ENCODE assay signal across 8 mouse cellular contexts in genomic region chr17:27565163-27565941, GRCm38 (mm10). TPM values are rescaled to one million over a fixed set of nuclear protein-coding genes. Genes with fewer than 3 reads are reported as not detected.
DNase-seq lines count a peak whose midpoint lies in the region; ATAC-seq and TF ChIP-seq lines count a peak whose summit lies in the region.

Gene AI413582 (minus strand): TSS chr17:27565756.

- ATAC-seq in embryonic facial prominence, embryonic 14.5 days (ENCODE audit: low read depth) = peak; percentile 93
- peak; percentile 90 for ATAC-seq in limb, embryonic 13.5 days (ENCODE audit: low FRiP score, low read depth)
- peak; percentile 96 for ATAC-seq in midbrain, embryonic 15.5 days (replicated peaks)

- peak; percentile 83 for TF ChIP-seq POLR2A in bone marrow, adult 2 months (IDR thresholded peaks at IDR 0.05; ENCODE audit: borderline replicate concordance, control insufficient read depth, low read depth, low read length)

- peak within 1 kb of the TSS; percentile 69 for H3K27ac ChIP-seq in bone marrow, adult 2 months (ENCODE audit: control insufficient read depth, insufficient read depth, low read depth, low read length, poor library complexity)
- 0 out of 2 replicates have a peak within 1 kb of the TSS, but pooled peaks have one; percentile 33 for H3K27ac ChIP-seq in embryonic facial prominence, embryonic 14.5 days (replicated peaks; ENCODE audit: low read depth, low read length)
- H3K27ac ChIP-seq in limb, embryonic 13.5 days = peak within 1 kb of the TSS; percentile 15; the same call in 1 of the 2 replicates
- H3K27ac ChIP-seq in midbrain, embryonic 15.5 days = peak within 1 kb of the TSS; percentile 71

- no peaks in the 10 kb centered on the region for H3K27me3 ChIP-seq in embryonic facial prominence, embryonic 14.5 days (replicated peaks; ENCODE audit: control insufficient read depth, insufficient read depth, low read length)
- H3K27me3 ChIP-seq in limb, embryonic 13.5 days = no peaks in the 10 kb centered on the region
- H3K27me3 ChIP-seq in midbrain, embryonic 15.5 days (replicated peaks) = no peaks in the 10 kb centered on the region

- TF ChIP-seq CTCF in bone marrow, adult 2 months (IDR thresholded peaks at IDR 0.05; ENCODE audit: control insufficient read depth, insufficient read depth, low read length) = peak; percentile 83

- no peaks in the 10 kb centered on the region for H3K9me3 ChIP-seq in embryonic facial prominence, embryonic 14.5 days (ENCODE audit: control insufficient read depth, low read length)
- H3K9me3 ChIP-seq in limb, embryonic 13.5 days = no peaks in the 10 kb centered on the region
- H3K9me3 ChIP-seq in midbrain, embryonic 15.5 days = no peaks in the 10 kb centered on the region

- peaks cover 17% of the 10 kb centered on the region; the same call in 1 of the 2 replicates for H3K36me3 ChIP-seq in embryonic facial prominence, embryonic 14.5 days (ENCODE audit: control insufficient read depth, insufficient read depth, low read length)
- H3K36me3 ChIP-seq in limb, embryonic 13.5 days = peaks cover 23% of the 10 kb centered on the region
- no peaks in the 10 kb centered on the region for H3K36me3 ChIP-seq in midbrain, embryonic 15.5 days (replicated peaks)

- H3K4me1 ChIP-seq in bone marrow, adult 2 months (ENCODE audit: control insufficient read depth, insufficient read depth, low read length) = peaks cover 11% of the 10 kb centered on the region
- H3K4me1 ChIP-seq in embryonic facial prominence, embryonic 14.5 days (ENCODE audit: control insufficient read depth, insufficient read depth, low read length) = peaks cover 3% of the 10 kb centered on the region; the same call in 1 of the 2 replicates
- peaks cover 28% of the 10 kb centered on the region for H3K4me1 ChIP-seq in limb, embryonic 13.5 days
- peaks cover 31% of the 10 kb centered on the region for H3K4me1 ChIP-seq in midbrain, embryonic 15.5 days

- peak within 1 kb of the TSS; percentile 72 for H3K9ac ChIP-seq in embryonic facial prominence, embryonic 14.5 days (ENCODE audit: low read depth, low read length)
- H3K9ac ChIP-seq in limb, embryonic 13.5 days = peak within 1 kb of the TSS; percentile 75
- peak within 1 kb of the TSS; percentile 73 for H3K9ac ChIP-seq in midbrain, embryonic 15.5 days

- H3K4me2 ChIP-seq in embryonic facial prominence, embryonic 14.5 days (ENCODE audit: low read depth, low read length) = peak within 1 kb of the TSS; percentile 92
- H3K4me2 ChIP-seq in limb, embryonic 13.5 days (replicated peaks) = peak within 1 kb of the TSS; percentile 97
- H3K4me2 ChIP-seq in midbrain, embryonic 15.5 days = peak within 1 kb of the TSS; percentile 93

- WGBS in bone marrow, adult 2 months = under 1% methylated on average over 58 of the region's 58 CpGs
- under 1% methylated on average over 24 of the region's 58 CpGs for WGBS in embryonic facial prominence, embryonic 14.5 days
- under 1% methylated on average over 58 of the region's 58 CpGs for WGBS in limb, embryonic 13.5 days
- WGBS in midbrain, embryonic 15.5 days = under 1% methylated on average over 58 of the region's 58 CpGs

- DNase-seq in 416B (ENCODE audit: low read depth) = peak; percentile 89
- peak; percentile 94 for DNase-seq in embryonic facial prominence, embryonic 14.5 days (ENCODE audit: low spot score)
- peak; percentile 95 for DNase-seq in heart, adult 8-10 months (ENCODE audit: low spot score)
- peak; percentile 97 for DNase-seq in kidney, adult 9 months
- peak; percentile 90 to 97 for DNase-seq in spleen, adult 18-20 months

- H3K4me3 ChIP-seq in bone marrow, adult 2 months (replicated peaks; ENCODE audit: control insufficient read depth, low read depth, low read length) = peak within 1 kb of the TSS; percentile 80
- H3K4me3 ChIP-seq in embryonic facial prominence, embryonic 14.5 days (ENCODE audit: low read depth, low read length) = peak within 1 kb of the TSS; percentile 71
- peak within 1 kb of the TSS; percentile 67 for H3K4me3 ChIP-seq in limb, embryonic 13.5 days
- peak within 1 kb of the TSS; percentile 78 for H3K4me3 ChIP-seq in midbrain, embryonic 15.5 days

RNA-seq across cellular contexts. Expression of gene AI413582, which starts in this region (rescaled TPM):
- 17.7 and 22.0 TPM in 2 replicates for polyA plus RNA-seq in bone marrow, adult 2 months (2011; ENCODE audit: insufficient read depth, insufficient read length, low replicate concordance, missing spikeins)
- 28.8 and 29.3 TPM in 2 replicates for polyA plus RNA-seq in embryonic facial prominence, embryonic 14.5 days (2014; fragmentation: Nextera tagmentation; extraction: Ambion mirVana)
- total RNA-seq in heart, adult 8-10 months (2022) = 10 to 100 TPM in 2 of 4 experiments, 1 to 10 TPM in 2; 6.4 to 10.3 (median 9.9) TPM
- 20.2 and 21.0 TPM in 2 replicates for polyA plus RNA-seq in limb, embryonic 13.5 days (2015; fragmentation: Nextera tagmentation; extraction: Ambion mirVana)
- 57.0 and 59.5 TPM in 2 replicates for polyA plus RNA-seq in midbrain, embryonic 15.5 days (2015; fragmentation: Nextera tagmentation; extraction: Ambion mirVana)

Comparison
In these comparisons a context has a peak if more than half of its experiments do, and no peak if none do; other contexts are left out.
1. Peak in every context shown above with its lines: DNase-seq, ATAC-seq, H3K4me3 ChIP-seq and H3K27ac ChIP-seq.
2. H3K27ac ChIP-seq: peak in every context shown above with its lines; median percentile 71 in midbrain, embryonic 15.5 days; 69 in bone marrow, adult 2 months; 33 in embryonic facial prominence, embryonic 14.5 days; 15 in limb, embryonic 13.5 days.